Mouse (Mus musculus): ENCODE measurements around the gene Idi1.
"Not testable (repeated sequence)": the region's sequence is repeated elsewhere in the genome, so short reads cannot be mapped to it uniquely, and the experiment has no call there.

Gene Idi1

GRCm38 (mm10) chr13:8888603-8889002 is 3.3 kb downstream of the Idi1 start:
- peak; percentile 53 for DNase-seq

- DNase-seq: not testable (repeated sequence)
Observed at GRCm38 (mm10) chr13:8905986-8906385, 20.7 kb downstream of the Idi1 start.

GRCm38 (mm10) chr13:8913890-8914289 is 28.6 kb downstream of the Idi1 start:
- DNase-seq: not testable (repeated sequence)

GRCm38 (mm10) chr13:8933499-8933898 is 48.2 kb downstream of the Idi1 start:
- peak; percentile 11 for DNase-seq

- not testable (repeated sequence) for DNase-seq
Observed at GRCm38 (mm10) chr13:8937611-8938140, 52.4 kb downstream of the Idi1 start.

- DNase-seq: not testable (repeated sequence)
Observed at GRCm38 (mm10) chr13:8941110-8941509, 55.8 kb downstream of the Idi1 start.

GRCm38 (mm10) chr13:8941701-8942100 is 56.4 kb downstream of the Idi1 start:
- not testable (repeated sequence) for DNase-seq
